Mouse (Mus musculus) heart, postnatal 0 days (tissue): ENCODE measurements around the gene Mipep. TPM values are rescaled to one million over a fixed set of nuclear protein-coding genes. Genes with fewer than 3 reads are reported as not detected.

Source experiments
- ATAC-seq: fragments of 200-750 bp; cut with Nextera tagmentation; 2 replicates; pipeline ENCODE4 v1.8.0; 2017; ENCODE audit warnings: low read depth, moderate number of reproducible peaks, moderate library complexity; ENCODE audit not compliant: insufficient read depth
- DNase-seq: peaks from one replicate; pipeline ENCODE4 v3.0.0-alpha.2; 2016; ENCODE audit warnings: low spot score
- H3K27ac ChIP-seq: fragments of 300-500 bp; sonication (generic); 2 replicates; pipeline ENCODE4 v1.5.1; 2014; ENCODE audit warnings: low read depth, mild to moderate bottlenecking
- H3K27me3 ChIP-seq: fragments of 300-500 bp; sonication (generic); 2 replicates; pipeline ENCODE4 v1.6.1; 2014; ENCODE audit warnings: low read length, mixed read lengths; ENCODE audit not compliant: control insufficient read depth, insufficient read depth
- H3K36me3 ChIP-seq: fragments of 300-500 bp; sonication (generic); replicated peaks from 2 replicates; pipeline ENCODE4 v1.6.1; 2014; ENCODE audit warnings: low read length, mixed read lengths; ENCODE audit not compliant: control insufficient read depth, insufficient read depth
- H3K4me1 ChIP-seq: fragments of 300-500 bp; sonication (generic); 2 replicates; pipeline ENCODE4 v1.6.1; 2014; ENCODE audit warnings: antibody characterized with exemption; ENCODE audit not compliant: control insufficient read depth, insufficient read depth
- H3K4me2 ChIP-seq: fragments of 300-500 bp; sonication (generic); 2 replicates; pipeline ENCODE4 v1.6.1; 2014; ENCODE audit warnings: low read depth, mild to moderate bottlenecking, low read length, moderate library complexity
- H3K4me3 ChIP-seq: fragments of 300-500 bp; sonication (generic); 2 replicates; pipeline ENCODE4 v1.5.1; 2014; ENCODE audit warnings: low read depth, low read length
- H3K9ac ChIP-seq: fragments of 300-500 bp; sonication (generic); replicated peaks from 2 replicates; pipeline ENCODE4 v1.6.1; 2014; ENCODE audit warnings: low read depth, low read length, mixed read lengths
- H3K9me3 ChIP-seq: fragments of 300-500 bp; sonication (generic); replicated peaks from 2 replicates; pipeline ENCODE4 v1.6.1; 2016; ENCODE audit warnings: low read length; ENCODE audit not compliant: control insufficient read depth
- CTCF ChIP-seq: IDR thresholded peaks from 2 replicates; pipeline ENCODE4 v1.5.1; 2016; ENCODE audit warnings: antibody characterized with exemption, control low read depth, low read depth
- EP300 ChIP-seq: IDR thresholded peaks from 2 replicates; pipeline ENCODE4 v1.6.1; 2016; ENCODE audit warnings: antibody characterized with exemption, low read depth
- WGBS: fragments of 180-500 bp; shearing (Covaris S2); extraction: QIAGEN DNeasy Blood & Tissue Kit; methylation state at CpG from one replicate; pipeline ENCODE4 v1.1.7; 2014; 5-methylcytosine and 5-hydroxymethylcytosine counted together
- polyA plus RNA-seq: library from polyadenylated mRNA; unstranded; fragments of >200 nt; fragmentation: Nextera tagmentation; extraction: Ambion mirVana; gene quantifications from 2 replicates; pipeline ENCODE4 v1.2.1, GENCODE M21; 2015
- total RNA-seq: library from RNA; depleted of rRNA; stranded (reverse); fragments of >200 nt; gene quantifications from 2 replicates; pipeline ENCODE4 v1.2.3, GENCODE M21; 2014; ENCODE audit warnings: low replicate concordance

The Mipep gene
- total and polyA plus RNA-seq, 2 experiments from 2014 or later, result 29.2 to 49.1 TPM

- 72% methylated on average over 9 of the region's 9 CpGs for WGBS
- Histone ChIP-seq H3K9ac (no peak overlapping the region), H3K4me1 (peaks cover 54% of the 10 kb centered on the region), H3K27ac (peak overlapping the region; percentile 94), H3K27me3 (no peaks in the 10 kb centered on the region), H3K4me2 (no peak overlapping the region), H3K4me3 (no peak overlapping the region), H3K9me3 (no peaks in the 10 kb centered on the region), H3K36me3 (peaks cover 32% of the 10 kb centered on the region)
- no peak for TF ChIP-seq EP300
- no peak for TF ChIP-seq CTCF
- no peak for ATAC-seq
- no peak for DNase-seq
These were observed 40.7 kb upstream of the Mipep start for GRCm38 (mm10) chr14:60743681-60744080.

GRCm38 (mm10) chr14:60745201-60745600, 39.2 kb upstream of the Mipep start:
- Histone ChIP-seq H3K9me3 (no peaks in the 10 kb centered on the region), H3K36me3 (peaks cover 39% of the 10 kb centered on the region), H3K4me3 (no peak overlapping the region), H3K27me3 (no peaks in the 10 kb centered on the region), H3K4me2 (no peak overlapping the region), H3K27ac (no peak overlapping the region), H3K9ac (no peak overlapping the region), H3K4me1 (peaks cover 51% of the 10 kb centered on the region)
- ATAC-seq, result no peak
- 55% methylated on average over 6 of the region's 6 CpGs for WGBS
- DNase-seq, result no peak
- TF ChIP-seq CTCF (no peak), EP300 (no peak)

- TF ChIP-seq CTCF, result no peak
- TF ChIP-seq EP300, result no peak
- peaks cover 46% of the 10 kb centered on the region for H3K36me3 ChIP-seq
These were observed 38.2 kb upstream of the Mipep start for GRCm38 (mm10) chr14:60746141-60746540.

GRCm38 (mm10) chr14:60747154-60747870, 37.1 kb upstream of the Mipep start:
- peaks cover 54% of the 10 kb centered on the region for H3K36me3 ChIP-seq
- no peak for TF ChIP-seq EP300
- TF ChIP-seq CTCF, result no peak
- 79% methylated on average over 21 of the region's 21 CpGs for WGBS
- ATAC-seq, result no peak
- no peak overlapping the region for H3K27ac ChIP-seq
- H3K9me3 ChIP-seq, result no peaks in the 10 kb centered on the region
- H3K27me3 ChIP-seq, result no peaks in the 10 kb centered on the region
- H3K4me1 ChIP-seq, result peaks cover 33% of the 10 kb centered on the region
- no peak overlapping the region for H3K4me2 ChIP-seq
- no peak overlapping the region for H3K4me3 ChIP-seq
- no peak for DNase-seq
- no peak overlapping the region for H3K9ac ChIP-seq

More at GRCm38 (mm10) chr14:60746141-60746540, 38.2 kb upstream of the Mipep start:
- 95% methylated on average over 10 of the region's 10 CpGs for WGBS
- Histone ChIP-seq H3K27ac (no peak overlapping the region), H3K4me2 (no peak overlapping the region), H3K4me3 (no peak overlapping the region), H3K9me3 (no peaks in the 10 kb centered on the region), H3K9ac (no peak overlapping the region), H3K27me3 (no peaks in the 10 kb centered on the region), H3K4me1 (peaks cover 44% of the 10 kb centered on the region)
- DNase-seq (no peak), ATAC-seq (no peak)

GRCm38 (mm10) chr14:60749880-60750279, 34.5 kb upstream of the Mipep start:
- ATAC-seq (peak; percentile 69), DNase-seq (peak; percentile 77)
- H3K9ac ChIP-seq, result 0 out of 2 replicates have a peak overlapping the region, but pooled peaks have one; percentile 10
- H3K36me3 ChIP-seq, result peaks cover 75% of the 10 kb centered on the region
- H3K27me3 ChIP-seq, result no peaks in the 10 kb centered on the region
- no peak overlapping the region for H3K4me3 ChIP-seq
- H3K4me2 ChIP-seq, result peak overlapping the region; percentile 6; the same call in 1 of the 2 replicates
- no peaks in the 10 kb centered on the region for H3K9me3 ChIP-seq
- WGBS, result 19% methylated on average over 12 of the region's 12 CpGs
- TF ChIP-seq CTCF (no peak), EP300 (peak; percentile 47; the same call in 1 of the 2 replicates)
- H3K4me1 ChIP-seq, result peaks cover 8% of the 10 kb centered on the region
- peak overlapping the region; percentile 80 for H3K27ac ChIP-seq

GRCm38 (mm10) chr14:60751581-60751980, 32.8 kb upstream of the Mipep start:
- H3K36me3 ChIP-seq, result peaks cover 79% of the 10 kb centered on the region
- no peak overlapping the region for H3K4me3 ChIP-seq
- no peak overlapping the region for H3K27ac ChIP-seq
- no peak overlapping the region for H3K9ac ChIP-seq
- peaks cover 5% of the 10 kb centered on the region; the same call in 1 of the 2 replicates for H3K4me1 ChIP-seq
- no peak overlapping the region for H3K4me2 ChIP-seq
- no peaks in the 10 kb centered on the region for H3K27me3 ChIP-seq
- DNase-seq (no peak), ATAC-seq (no peak)
- WGBS, result 89% methylated on average over 16 of the region's 16 CpGs
- H3K9me3 ChIP-seq, result no peaks in the 10 kb centered on the region
- TF ChIP-seq EP300, result no peak
- TF ChIP-seq CTCF, result no peak
